Mouse (Mus musculus) cerebellum, postnatal 14 days (tissue): ENCODE measurements around the gene Tcaf3.

ENCODE experiments used
- DNase-seq, 2 experiments: peaks; one replicate each; pipeline ENCODE4 v3.0.0; 2021; ENCODE audit warnings: mixed read lengths in 2 of 2

Tcaf3 gene

DNA sequence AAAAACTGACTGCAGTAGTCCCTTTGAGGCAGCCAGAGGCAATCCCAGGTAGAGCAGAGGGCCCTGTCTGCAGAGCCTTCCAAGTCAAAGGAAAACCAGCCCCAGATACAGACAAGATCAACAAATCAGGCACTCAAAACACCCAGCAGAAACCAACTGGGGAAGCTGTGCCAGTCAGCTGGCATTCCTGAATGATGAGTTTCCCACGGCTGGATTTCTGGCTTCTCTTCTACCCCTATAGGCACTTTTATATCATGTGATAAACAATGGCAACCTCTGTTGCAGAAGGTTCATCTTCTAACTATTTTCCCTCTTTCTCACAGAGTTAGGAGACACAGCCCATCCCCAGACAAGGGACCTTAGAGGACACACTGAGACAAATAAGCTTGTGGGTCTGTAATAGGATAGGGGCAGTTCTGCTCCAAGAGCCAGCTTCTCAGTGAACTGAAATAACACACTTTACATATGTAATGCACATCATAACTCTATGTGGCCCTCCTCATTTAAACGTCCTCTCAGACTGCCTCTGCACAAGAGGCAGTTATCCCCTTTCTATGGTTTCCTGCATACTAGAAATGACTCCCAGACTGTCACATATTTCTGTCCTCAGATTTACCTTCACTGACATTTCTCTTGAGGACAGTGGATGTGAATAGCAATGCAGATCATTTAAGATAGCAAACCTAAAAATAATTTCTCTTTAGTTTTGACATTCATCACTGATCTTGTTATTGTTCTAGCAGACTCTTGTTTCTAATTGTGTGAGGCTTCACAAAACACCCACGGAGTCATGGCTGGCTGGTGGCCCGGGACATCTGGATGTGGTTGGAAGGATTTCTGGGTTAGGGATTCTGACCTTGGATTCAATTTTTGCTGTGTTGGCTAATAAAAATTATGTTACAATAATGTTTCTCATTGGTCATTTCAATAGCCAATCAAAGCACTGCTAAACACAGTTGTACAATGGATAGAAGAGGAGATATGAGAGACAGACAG, 55.2 kb downstream of the Tcaf3 start:
- no peak for DNase-seq

DNA sequence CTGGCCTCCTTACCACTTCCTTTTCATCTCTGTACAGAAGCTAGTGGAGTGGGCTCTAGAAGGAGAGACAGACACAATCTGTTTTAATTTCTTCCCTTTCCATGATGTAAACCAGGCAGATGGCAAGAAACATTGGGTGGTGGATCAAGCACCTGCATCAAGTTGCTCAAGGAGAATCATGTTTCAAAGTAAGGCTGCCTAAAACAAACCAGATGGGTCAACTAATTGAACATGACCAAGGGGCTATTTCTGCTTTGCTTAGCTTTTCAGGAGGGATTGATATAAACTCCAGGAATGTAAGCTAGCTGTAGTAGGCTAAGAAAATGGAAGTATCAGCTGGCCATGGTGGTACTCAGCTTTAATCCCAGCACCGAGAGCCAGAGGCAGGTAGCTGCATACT, 56.8 kb downstream of the Tcaf3 start:
- no peak for DNase-seq

DNA sequence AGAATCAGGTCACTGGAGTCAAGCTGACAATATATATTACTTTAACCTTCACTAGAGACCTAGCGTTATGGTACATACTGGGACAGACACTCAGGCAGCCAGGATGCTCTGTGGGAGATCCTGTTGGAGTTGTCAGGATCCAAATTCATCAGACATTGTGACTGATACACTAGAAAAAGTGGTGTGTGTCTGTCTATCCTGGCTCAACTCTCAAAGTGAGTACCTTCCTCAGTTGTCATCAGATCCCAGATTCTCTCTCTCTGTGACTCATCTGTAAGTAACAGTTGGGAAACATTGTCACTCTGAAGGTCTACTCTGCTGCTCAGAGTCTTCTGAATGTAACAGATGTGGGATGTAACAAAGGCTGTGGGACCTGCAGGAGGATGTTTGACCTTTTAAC, 57.8 kb downstream of the Tcaf3 start:
- no peak for DNase-seq
